Mouse (Mus musculus): ENCODE data around the gene Atp6v0b. TPM values are rescaled to one million over a fixed set of nuclear protein-coding genes. Genes with fewer than 3 reads are reported as not detected.

Gene Atp6v0b
- polyA plus RNA-seq, 1 experiment from 2014 or later = 236 TPM

DNA sequence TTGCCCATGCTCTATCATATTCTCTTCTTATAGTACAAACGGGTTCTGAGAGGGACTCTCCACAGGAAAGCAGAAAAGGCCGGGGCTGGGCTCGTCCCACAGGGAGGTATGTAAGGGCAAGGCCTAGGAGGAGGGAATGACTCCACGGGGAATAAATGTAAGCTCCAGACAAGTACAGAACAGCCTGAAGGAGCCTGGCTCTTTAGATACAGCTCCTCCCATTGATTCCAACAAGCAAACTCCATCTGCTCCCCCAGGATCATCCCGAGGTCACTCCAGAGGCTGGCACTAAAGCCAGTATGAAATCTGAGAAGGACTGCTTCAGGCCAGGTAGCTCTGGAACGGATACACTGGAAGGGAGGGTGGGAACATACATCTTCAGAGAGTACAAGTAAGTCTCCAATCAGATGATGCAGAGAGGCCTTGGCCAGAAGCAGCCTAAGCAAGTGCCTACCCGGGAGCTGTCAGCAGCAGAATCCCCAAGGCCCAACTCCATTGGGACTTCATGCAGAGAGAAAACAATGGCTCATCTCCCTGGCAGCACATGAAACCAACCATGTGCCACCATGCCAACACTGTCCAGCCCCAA lies 25.6 kb upstream of the Atp6v0b start:
- CTCF ChIA-PET = interaction anchor here (1.0 to 1.3 kb wide), 2 partner anchors 15 to 22 kb away, joined by 3 to 4 read pairs; no protein-coding TSS in a partner anchor
- ATAC-seq (peak; percentile 8), DNase-seq (ENCODE audit: low read depth, low spot score) (no peak)
- POLR2A ChIA-PET = interaction anchor here (0.8 to 1.2 kb wide), 3 partner anchors 15 to 171 kb away, joined by 3 to 9 read pairs (median 4); no protein-coding TSS in a partner anchor
- in situ Hi-C loops (cut with MboI; ENCODE audit: low pct_unique_long_range_greater_than_20kb) = no loop called here
- TF ChIP-seq CTCF (IDR thresholded peaks at IDR 0.05) = no peak
- H3K27me3 ChIP-seq = no peaks in the 10 kb centered on the region

DNA sequence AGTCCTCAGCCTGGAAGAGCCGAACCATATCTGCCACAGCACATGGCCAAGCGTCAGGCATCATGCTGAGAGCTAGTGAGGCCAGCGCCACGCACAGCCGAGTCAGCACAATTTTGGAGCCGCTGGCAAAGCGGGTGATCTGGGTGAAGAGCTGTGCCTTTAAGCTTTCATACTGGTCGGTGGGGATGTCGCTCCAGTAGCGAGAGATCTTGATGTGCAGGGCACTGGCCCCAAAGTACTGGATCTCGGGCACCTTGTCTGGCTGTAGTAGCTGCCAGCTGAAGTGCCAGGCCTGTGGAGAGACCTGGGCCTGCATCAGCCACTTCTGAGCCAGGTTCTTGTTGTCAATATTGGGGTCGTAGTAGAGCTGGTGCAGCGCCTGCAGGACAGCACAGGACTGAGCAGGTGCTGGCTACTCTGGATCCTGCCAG lies 25.0 kb upstream of the Atp6v0b start:
- in situ Hi-C loops (cut with MboI; ENCODE audit: low pct_unique_long_range_greater_than_20kb) = no loop called here
- POLR2A ChIA-PET = interaction anchor here (1.0 to 1.2 kb wide), 2 partner anchors 15 to 172 kb away, joined by 3 to 4 read pairs; no protein-coding TSS in a partner anchor
- ATAC-seq (no peak), DNase-seq (ENCODE audit: low read depth, low spot score) (no peak)
- no peaks in the 10 kb centered on the region for H3K27me3 ChIP-seq
- CTCF ChIA-PET = interaction anchor here (1.0 to 1.3 kb wide), 2 partner anchors 16 to 21 kb away, joined by 3 to 4 read pairs; no protein-coding TSS in a partner anchor
- no peak for TF ChIP-seq CTCF (IDR thresholded peaks at IDR 0.05)

DNA sequence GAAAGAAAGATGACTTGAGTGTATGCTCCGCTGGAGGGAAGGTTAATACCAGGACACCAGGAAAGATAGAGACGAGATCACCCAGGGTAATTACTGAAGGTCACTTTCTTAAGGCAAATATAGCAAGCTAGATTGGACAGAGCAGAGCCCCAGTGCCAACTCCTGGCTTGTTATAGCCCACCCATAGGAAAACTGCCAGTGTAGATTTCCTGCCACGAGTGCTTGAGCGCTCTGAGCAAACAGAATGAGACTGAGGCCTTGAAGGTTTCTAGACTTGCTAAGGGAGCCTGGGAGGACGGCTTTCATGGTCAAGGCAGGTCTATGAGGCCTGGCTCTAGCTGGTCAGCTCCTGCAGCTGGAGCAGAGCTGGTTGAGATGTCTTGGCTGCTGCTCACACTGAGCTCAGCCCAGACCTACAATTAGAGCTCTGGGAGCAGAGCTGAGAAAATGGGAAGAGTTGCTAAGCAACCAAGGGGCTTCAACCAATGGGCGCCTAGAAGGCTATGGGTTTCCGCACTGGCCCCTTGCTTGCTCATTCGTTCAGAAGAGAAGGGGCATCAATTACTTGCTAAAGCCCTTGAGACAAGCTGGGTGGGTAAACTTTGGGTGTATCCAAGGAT lies 21.8 kb upstream of the Atp6v0b start:
- ATAC-seq (no peak), DNase-seq (ENCODE audit: low read depth, low spot score) (no peak)
- in situ Hi-C loops (cut with MboI; ENCODE audit: low pct_unique_long_range_greater_than_20kb) = no loop called here
- no peaks in the 10 kb centered on the region for H3K27me3 ChIP-seq
- TF ChIP-seq CTCF (IDR thresholded peaks at IDR 0.05) = no peak
- ChIA-PET CTCF (interaction anchor here (0.9 to 1.9 kb wide), 2 partner anchors 11 to 19 kb away, joined by 3 to 6 read pairs; no protein-coding TSS in a partner anchor), POLR2A (no interaction called here)

DNA sequence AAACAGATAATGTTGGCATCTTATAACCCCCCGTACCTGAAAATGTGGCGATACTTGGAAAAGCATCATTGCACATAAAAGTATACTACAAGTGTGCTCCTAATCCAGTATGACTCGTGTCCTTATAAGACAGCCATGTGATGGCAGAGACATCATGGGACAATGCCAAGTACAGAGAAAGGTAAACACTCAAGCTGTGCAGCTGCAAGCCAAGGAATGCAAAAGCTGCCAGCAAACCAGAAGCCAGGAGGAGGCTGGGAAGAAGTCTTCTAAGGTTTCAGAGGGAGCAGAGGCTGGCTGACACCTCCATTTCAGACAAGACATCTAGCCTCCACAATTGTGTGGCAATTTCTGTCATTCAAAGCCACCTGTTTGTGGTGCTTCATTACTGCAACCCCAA lies 19.1 kb upstream of the Atp6v0b start:
- in situ Hi-C loops (cut with MboI; ENCODE audit: low pct_unique_long_range_greater_than_20kb) = no loop called here
- CTCF ChIA-PET = no interaction called here
- DNase-seq (ENCODE audit: low read depth, low spot score) (no peak), ATAC-seq (no peak)
- H3K27me3 ChIP-seq = no peaks in the 10 kb centered on the region
- no peak for TF ChIP-seq CTCF (IDR thresholded peaks at IDR 0.05)
- POLR2A ChIA-PET = interaction anchor here (0.8 kb wide), 1 partner anchor 8 kb away, joined by 3 read pairs; no protein-coding TSS in a partner anchor

DNA sequence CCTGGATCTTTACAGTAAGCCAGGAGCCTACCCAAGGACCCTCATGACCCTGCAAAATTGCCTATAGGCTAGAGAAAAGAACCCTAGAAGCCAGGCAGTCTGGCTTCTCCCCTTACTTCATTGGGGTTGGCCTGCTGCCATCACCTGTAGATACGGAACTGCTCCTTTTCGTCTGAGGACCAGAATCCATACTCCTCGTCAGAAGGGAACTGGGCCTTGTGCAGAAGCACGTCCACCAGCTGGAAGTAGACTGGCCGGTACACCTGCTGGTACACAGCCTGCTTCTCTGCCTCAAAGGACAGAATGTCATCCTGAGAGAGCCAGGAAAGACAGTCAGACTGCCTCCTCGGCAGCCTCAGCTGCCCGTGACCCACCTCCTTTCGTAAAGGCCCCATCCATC lies 17.6 kb upstream of the Atp6v0b start:
- POLR2A ChIA-PET = no interaction called here
- in situ Hi-C loops (cut with MboI; ENCODE audit: low pct_unique_long_range_greater_than_20kb) = no loop called here
- DNase-seq (ENCODE audit: low read depth, low spot score) (no peak), ATAC-seq (no peak)
- no peaks in the 10 kb centered on the region for H3K27me3 ChIP-seq
- CTCF ChIA-PET = no interaction called here
- no peak for TF ChIP-seq CTCF (IDR thresholded peaks at IDR 0.05)

DNA sequence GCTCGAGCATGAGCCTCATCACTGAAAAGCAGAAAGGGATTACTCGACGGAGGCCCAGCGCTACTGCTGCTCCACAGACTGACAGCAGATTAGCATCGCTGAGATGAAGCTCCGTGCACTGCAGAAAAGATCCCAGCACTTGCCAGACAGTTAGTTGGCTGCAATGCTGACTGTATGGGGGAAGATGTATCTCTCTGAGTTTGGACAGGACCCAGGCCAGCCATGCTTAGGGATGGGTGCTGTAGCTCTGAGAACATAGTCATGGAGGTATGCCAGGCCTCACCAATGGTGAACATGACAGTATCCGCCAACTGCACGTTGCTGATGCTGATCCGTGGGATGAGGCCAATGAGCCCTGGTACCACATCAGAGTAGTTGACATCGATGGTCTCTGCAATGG lies 17.0 kb upstream of the Atp6v0b start:
- ChIA-PET POLR2A (no interaction called here), CTCF (no interaction called here)
- no peak for DNase-seq (ENCODE audit: low read depth, low spot score)
- in situ Hi-C loops (cut with MboI; ENCODE audit: low pct_unique_long_range_greater_than_20kb) = no loop called here
- ATAC-seq = no peak
- TF ChIP-seq CTCF (IDR thresholded peaks at IDR 0.05) = no peak
- no peaks in the 10 kb centered on the region for H3K27me3 ChIP-seq

DNA sequence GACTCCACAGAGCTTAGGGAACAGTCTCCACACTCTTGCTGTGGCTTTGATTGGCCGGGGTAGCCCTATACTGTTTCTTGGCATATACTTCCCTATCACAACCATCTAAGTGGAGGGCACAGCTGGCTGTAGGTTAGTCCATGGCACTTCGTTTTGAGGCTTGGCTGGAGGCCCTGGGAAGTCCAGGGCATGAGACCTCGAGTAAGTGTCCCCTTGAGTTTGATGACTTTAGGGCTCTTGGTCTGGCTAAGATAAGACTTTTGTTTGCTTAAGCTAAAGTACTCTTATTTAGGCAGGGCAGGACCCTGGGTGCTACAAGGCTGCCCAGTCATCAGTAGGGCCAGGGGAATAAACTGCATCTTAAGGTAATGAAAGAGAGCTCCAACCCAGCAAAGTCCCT lies 11.0 kb upstream of the Atp6v0b start:
- no peaks in the 10 kb centered on the region for H3K27me3 ChIP-seq
- in situ Hi-C loops (cut with MboI; ENCODE audit: low pct_unique_long_range_greater_than_20kb) = no loop called here
- no peak for TF ChIP-seq CTCF (IDR thresholded peaks at IDR 0.05)
- POLR2A ChIA-PET = interaction anchor here (0.8 kb wide), 1 partner anchor 14 kb away, joined by 3 read pairs; no protein-coding TSS in a partner anchor
- CTCF ChIA-PET = interaction anchor here (0.8 to 1.0 kb wide), 2 partner anchors 9 to 11 kb away, joined by 3 read pairs; no protein-coding TSS in a partner anchor
- DNase-seq (ENCODE audit: low read depth, low spot score) (no peak), ATAC-seq (no peak)

DNA sequence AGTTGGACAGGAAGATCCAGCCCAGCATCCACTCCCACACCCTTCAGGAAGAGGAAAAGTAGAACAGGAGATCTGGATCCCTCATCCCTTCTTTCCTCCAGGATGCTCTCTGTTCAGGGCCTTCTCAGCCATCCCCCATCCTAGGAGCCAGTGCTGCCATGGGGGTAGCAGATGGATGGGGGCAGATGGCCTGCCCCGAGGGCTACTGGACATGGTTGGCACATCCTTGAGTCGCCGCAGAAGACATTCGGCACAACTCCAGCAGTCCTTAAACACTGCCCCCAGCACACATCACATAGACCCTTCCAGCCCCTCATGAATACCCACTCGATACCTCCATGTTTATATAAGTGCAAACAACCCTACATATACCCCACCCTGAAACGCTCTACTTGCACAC lies 8.9 kb upstream of the Atp6v0b start:
- no peak for ATAC-seq
- ChIA-PET POLR2A (no interaction called here), CTCF (no interaction called here)
- DNase-seq (ENCODE audit: low read depth, low spot score) = no peak
- TF ChIP-seq CTCF (IDR thresholded peaks at IDR 0.05) = no peak
- H3K27me3 ChIP-seq = no peaks in the 10 kb centered on the region
- in situ Hi-C loops (cut with MboI; ENCODE audit: low pct_unique_long_range_greater_than_20kb) = no loop called here

DNA sequence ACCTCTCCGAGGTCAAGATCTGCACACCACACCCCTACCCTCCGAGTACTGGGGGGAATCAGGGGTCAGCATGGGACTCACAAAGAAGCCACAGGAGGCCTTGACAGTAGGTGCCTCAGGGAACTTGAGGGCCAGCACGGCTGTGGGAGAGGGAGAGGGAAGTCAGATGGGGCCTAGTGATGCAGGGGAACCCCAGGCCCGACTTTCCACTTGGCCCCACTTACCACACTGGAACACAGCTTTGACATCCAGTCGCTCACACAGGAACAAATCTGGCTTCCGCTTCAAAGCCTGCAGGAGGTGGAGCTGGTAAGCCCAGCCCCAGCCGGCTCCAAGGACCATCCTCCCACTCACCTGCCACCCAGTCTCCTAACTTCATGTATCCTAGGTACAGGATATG lies 8.2 kb upstream of the Atp6v0b start:
- in situ Hi-C loops (cut with MboI; ENCODE audit: low pct_unique_long_range_greater_than_20kb) = no loop called here
- POLR2A ChIA-PET = no interaction called here
- no peaks in the 10 kb centered on the region for H3K27me3 ChIP-seq
- no peak for TF ChIP-seq CTCF (IDR thresholded peaks at IDR 0.05)
- DNase-seq (ENCODE audit: low read depth, low spot score) (no peak), ATAC-seq (no peak)
- CTCF ChIA-PET = no interaction called here

DNA sequence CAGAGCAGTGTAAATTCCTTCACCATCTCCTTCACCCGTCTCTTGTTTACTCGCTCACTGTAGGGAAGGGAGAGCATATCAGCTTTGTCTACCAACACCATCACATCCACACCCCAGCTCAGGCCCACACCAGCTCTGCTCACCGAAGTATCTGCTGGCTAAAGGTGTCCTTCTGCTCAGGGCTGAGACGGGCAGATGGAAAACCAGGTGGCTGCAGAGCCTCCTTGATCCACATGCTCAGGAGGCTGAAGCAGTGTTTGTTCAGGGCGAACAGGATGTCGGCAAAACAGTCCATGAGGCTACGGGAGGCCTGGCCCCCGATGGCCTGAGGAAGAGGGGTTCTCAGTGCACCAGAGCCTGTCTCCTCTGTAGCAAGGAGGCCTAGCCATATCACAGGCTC lies 7.5 kb upstream of the Atp6v0b start:
- CTCF ChIA-PET = no interaction called here
- POLR2A ChIA-PET = no interaction called here
- TF ChIP-seq CTCF (IDR thresholded peaks at IDR 0.05) = no peak
- H3K27me3 ChIP-seq = no peaks in the 10 kb centered on the region
- in situ Hi-C loops (cut with MboI; ENCODE audit: low pct_unique_long_range_greater_than_20kb) = no loop called here
- DNase-seq (ENCODE audit: low read depth, low spot score) (no peak), ATAC-seq (no peak)

DNA sequence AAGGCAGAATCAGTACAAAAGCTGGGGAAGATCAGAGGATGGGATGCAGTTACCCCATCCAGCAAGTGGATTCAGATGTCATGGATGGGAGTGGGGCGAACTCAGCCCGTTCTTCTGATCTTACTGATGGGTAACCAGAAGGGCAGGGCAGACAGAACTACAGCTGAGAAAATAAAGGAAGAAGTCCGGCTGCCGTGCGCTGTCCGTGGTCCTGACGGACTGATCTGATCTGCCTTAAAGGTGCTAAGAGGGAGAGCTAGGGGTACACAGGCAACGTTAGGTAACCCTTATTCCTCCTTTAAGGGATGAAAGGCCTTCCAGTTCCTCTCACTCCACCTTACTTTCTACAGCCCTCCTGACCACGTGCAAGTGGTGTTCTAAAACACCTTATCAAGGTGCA lies 6.2 kb upstream of the Atp6v0b start:
- ChIA-PET CTCF (no interaction called here), POLR2A (no interaction called here)
- H3K27me3 ChIP-seq = no peaks in the 10 kb centered on the region
- TF ChIP-seq CTCF (IDR thresholded peaks at IDR 0.05) = no peak
- ATAC-seq = no peak
- DNase-seq (ENCODE audit: low read depth, low spot score) = no peak
- in situ Hi-C loops (cut with MboI; ENCODE audit: low pct_unique_long_range_greater_than_20kb) = no loop called here

All from Patski (cell line).